Mouse (Mus musculus): ENCODE measurements around the gene Isy1. TPM values are rescaled to one million over a fixed set of nuclear protein-coding genes. Genes with fewer than 3 reads are reported as not detected.

The Isy1 gene
- polyA plus RNA-seq, 1 experiment from 2014 or later, result 29.1 TPM

DNA sequence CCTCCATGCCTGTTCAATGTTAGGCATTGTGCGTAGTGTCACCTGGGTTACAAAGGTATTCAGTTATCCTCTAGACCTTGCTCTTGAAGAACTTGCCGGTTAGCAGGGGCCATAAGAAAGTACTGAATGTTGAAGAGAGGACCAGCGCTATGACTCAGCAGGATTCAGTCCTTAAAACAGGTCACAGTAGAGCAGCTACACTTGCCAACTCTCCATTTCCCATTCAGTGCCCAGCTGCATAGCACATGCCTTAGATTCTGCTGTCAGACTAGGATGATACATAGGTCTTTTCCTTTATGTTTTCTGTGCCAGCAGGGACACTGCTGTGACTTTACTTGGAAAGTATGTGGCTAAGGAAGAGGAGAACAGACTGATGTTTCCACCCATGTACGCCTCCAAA, 14.8 kb upstream of the Isy1 start:
- Histone ChIP-seq H3K4me3 (ENCODE audit: low read length) (no peak overlapping the region), H3K4me1 (ENCODE audit: control insufficient read depth, insufficient read depth, low read length) (peaks cover 9% of the 10 kb centered on the region), H3K36me3 (ENCODE audit: control insufficient read depth, insufficient read depth) (peaks cover 3% of the 10 kb centered on the region; the same call in 1 of the 2 replicates), H3K4me2 (ENCODE audit: low read depth, low read length) (no peak overlapping the region), H3K27me3 (ENCODE audit: control insufficient read depth, insufficient read depth, low read length) (no peaks in the 10 kb centered on the region; the same call in 1 of the 2 replicates), H3K9me3 (replicated peaks; ENCODE audit: control insufficient read depth, low read length) (no peaks in the 10 kb centered on the region), H3K9ac (ENCODE audit: low read length) (no peak overlapping the region), H3K27ac (ENCODE audit: low read length) (no peak overlapping the region)
- WGBS, result 75% methylated on average over 4 of the region's 4 CpGs
- ATAC-seq (replicated peaks; ENCODE audit: extremely low read depth, insufficient read depth, low FRiP score), result no peak

DNA sequence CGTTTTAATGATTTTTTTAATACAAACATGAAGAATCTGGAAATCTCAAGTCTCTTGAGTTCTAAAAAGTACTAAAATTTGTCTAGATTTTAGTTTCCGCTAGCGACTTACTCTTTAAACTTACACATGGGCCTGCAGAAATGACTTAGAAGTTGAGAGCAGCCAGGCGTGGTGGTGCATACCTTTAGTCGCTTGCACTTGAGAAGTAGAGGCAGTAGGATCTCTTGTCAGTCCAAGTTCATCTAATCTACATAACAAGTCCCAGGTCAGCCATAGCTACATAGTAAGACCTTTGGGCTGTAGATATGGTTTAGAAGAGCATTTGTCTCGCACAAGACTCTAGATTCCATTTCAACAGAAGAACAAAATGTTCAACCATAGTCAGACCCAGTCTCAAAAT, 13.3 kb upstream of the Isy1 start:
- no peak overlapping the region for H3K4me2 ChIP-seq (ENCODE audit: low read depth, low read length)
- H3K27ac ChIP-seq (ENCODE audit: low read length), result no peak overlapping the region
- H3K9ac ChIP-seq (ENCODE audit: low read length), result no peak overlapping the region
- peaks cover 6% of the 10 kb centered on the region; the same call in 1 of the 2 replicates for H3K36me3 ChIP-seq (ENCODE audit: control insufficient read depth, insufficient read depth)
- ATAC-seq (replicated peaks; ENCODE audit: extremely low read depth, insufficient read depth, low FRiP score), result no peak
- 72% methylated on average over 6 of the region's 6 CpGs for WGBS
- H3K27me3 ChIP-seq (ENCODE audit: control insufficient read depth, insufficient read depth, low read length), result no peaks in the 10 kb centered on the region; the same call in 1 of the 2 replicates
- H3K4me1 ChIP-seq (ENCODE audit: control insufficient read depth, insufficient read depth, low read length), result peaks cover 22% of the 10 kb centered on the region
- no peaks in the 10 kb centered on the region for H3K9me3 ChIP-seq (replicated peaks; ENCODE audit: control insufficient read depth, low read length)
- H3K4me3 ChIP-seq (ENCODE audit: low read length), result no peak overlapping the region

DNA sequence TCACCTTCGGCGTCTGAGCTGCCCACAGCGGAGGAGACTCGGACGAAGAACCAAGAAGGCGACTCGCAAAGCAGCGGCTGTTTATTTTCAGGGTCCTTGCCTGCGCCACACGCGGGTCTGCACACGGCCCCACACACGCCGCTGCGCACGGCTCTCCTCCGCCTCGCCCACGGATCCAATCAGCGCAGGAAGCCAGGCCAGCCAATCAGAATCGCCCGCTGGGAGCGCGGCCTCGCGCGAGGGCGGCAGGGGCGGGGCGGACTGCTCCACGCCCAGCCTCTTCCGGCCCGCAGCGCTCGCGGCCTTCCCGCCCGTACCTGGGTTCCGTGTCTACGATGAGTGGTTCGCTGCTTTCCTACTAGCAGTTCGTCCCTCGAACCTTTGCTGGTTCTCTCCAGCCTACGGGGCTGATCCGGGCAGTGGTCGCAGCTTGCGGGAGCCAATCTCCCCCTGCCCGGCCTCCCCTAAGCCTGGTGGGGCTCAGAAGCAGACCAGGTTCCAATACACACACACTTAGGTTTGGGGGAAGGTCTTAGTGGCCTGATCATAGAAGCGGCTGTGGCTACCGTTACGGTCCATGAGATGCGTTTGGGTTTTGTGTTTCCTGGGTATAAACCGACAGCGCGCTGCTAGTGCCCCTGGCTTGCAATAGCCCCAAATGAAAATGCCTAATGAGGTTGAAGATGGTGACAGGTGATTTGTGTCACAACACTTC, 12.5 kb upstream of the Isy1 start, which contains the start of gene Cnbp:
TSS of gene Cnbp (minus strand) at position 207 of the 715 bp plus-strand sequence.
- peak within 1 kb of the TSS; percentile 97 for H3K4me3 ChIP-seq (ENCODE audit: low read length)
- H3K36me3 ChIP-seq (ENCODE audit: control insufficient read depth, insufficient read depth), result peaks cover 6% of the 10 kb centered on the region; the same call in 1 of the 2 replicates
- H3K27ac ChIP-seq (ENCODE audit: low read length), result peak within 1 kb of the TSS; percentile 88
- ATAC-seq (replicated peaks; ENCODE audit: extremely low read depth, insufficient read depth, low FRiP score), result peak; percentile 98
- no peaks in the 10 kb centered on the region for H3K9me3 ChIP-seq (replicated peaks; ENCODE audit: control insufficient read depth, low read length)
- H3K27me3 ChIP-seq (ENCODE audit: control insufficient read depth, insufficient read depth, low read length), result no peaks in the 10 kb centered on the region; the same call in 1 of the 2 replicates
- peaks cover 26% of the 10 kb centered on the region for H3K4me1 ChIP-seq (ENCODE audit: control insufficient read depth, insufficient read depth, low read length)
- H3K4me2 ChIP-seq (ENCODE audit: low read depth, low read length), result peak within 1 kb of the TSS; percentile 91
- WGBS, result under 1% methylated on average over 55 of the region's 55 CpGs
- H3K9ac ChIP-seq (ENCODE audit: low read length), result peak within 1 kb of the TSS; percentile 100

DNA sequence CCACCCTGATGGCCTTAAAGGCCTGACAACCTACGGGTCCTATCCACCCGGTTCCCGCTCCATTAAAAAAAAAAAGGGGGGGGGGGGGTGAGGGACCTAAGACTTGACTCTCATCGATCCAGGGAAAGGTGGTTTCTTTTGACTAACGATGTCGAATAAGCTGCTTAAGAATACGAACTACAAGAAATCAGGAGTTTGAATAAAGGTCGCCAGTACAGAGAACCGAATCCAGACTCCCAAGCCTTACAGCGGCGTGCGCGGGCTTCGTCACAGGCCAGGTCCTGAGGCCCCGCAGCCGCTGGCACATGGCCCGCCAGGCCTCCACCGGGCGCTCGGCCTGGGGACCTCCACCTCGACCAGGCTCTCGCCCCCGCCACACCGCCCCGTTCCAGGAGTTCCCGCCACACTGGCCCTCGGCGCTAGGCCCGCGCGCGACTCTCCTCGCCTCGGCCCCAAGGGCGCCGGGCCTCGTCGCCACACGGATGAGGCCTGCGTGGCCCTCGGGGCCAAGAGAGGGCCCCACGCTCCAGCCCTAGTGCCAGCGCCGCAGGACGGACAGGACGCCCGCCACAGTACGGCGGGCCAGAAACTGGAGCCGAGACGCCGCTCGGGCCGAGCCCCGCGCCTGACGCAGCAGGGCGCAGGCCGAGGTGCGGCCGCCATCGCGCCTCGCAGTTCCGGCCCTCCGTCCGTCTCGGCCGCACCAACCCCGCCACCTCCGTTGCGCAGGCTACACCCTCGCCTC, 11.7 kb upstream of the Isy1 start:
- Histone ChIP-seq H3K27ac (ENCODE audit: low read length) (peak overlapping the region; percentile 88), H3K9me3 (replicated peaks; ENCODE audit: control insufficient read depth, low read length) (no peaks in the 10 kb centered on the region), H3K4me2 (ENCODE audit: low read depth, low read length) (peak overlapping the region; percentile 91), H3K4me3 (ENCODE audit: low read length) (peak overlapping the region; percentile 97), H3K9ac (ENCODE audit: low read length) (peak overlapping the region; percentile 100), H3K4me1 (ENCODE audit: control insufficient read depth, insufficient read depth, low read length) (peaks cover 26% of the 10 kb centered on the region), H3K36me3 (ENCODE audit: control insufficient read depth, insufficient read depth) (peaks cover 9% of the 10 kb centered on the region), H3K27me3 (ENCODE audit: control insufficient read depth, insufficient read depth, low read length) (no peaks in the 10 kb centered on the region; the same call in 1 of the 2 replicates)
- peak; percentile 55 for ATAC-seq (replicated peaks; ENCODE audit: extremely low read depth, insufficient read depth, low FRiP score)
- under 1% methylated on average over 69 of the region's 73 CpGs for WGBS

DNA sequence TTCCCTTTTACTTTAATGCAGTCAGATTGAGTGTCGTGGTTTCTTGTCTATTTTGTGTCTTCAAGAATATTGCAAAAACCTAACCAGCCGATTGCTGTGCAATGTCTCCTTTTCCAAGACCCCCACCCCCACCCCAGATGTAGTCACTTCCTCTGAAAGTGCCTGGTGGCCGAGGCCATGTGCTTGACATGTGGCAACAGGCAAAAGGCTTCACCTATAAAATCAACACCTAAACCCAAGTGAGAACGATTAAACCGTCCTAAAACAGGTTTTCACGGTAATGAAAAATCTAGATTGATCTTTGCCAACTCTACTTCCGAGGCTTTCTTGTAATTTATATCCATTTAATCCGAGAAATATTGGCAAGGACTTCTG, 11.2 kb upstream of the Isy1 start:
- Histone ChIP-seq H3K4me1 (ENCODE audit: control insufficient read depth, insufficient read depth, low read length) (peaks cover 26% of the 10 kb centered on the region), H3K4me3 (ENCODE audit: low read length) (peak overlapping the region; percentile 97), H3K27me3 (ENCODE audit: control insufficient read depth, insufficient read depth, low read length) (no peaks in the 10 kb centered on the region; the same call in 1 of the 2 replicates), H3K4me2 (ENCODE audit: low read depth, low read length) (peak overlapping the region; percentile 91), H3K9me3 (replicated peaks; ENCODE audit: control insufficient read depth, low read length) (no peaks in the 10 kb centered on the region), H3K36me3 (ENCODE audit: control insufficient read depth, insufficient read depth) (peaks cover 14% of the 10 kb centered on the region), H3K9ac (ENCODE audit: low read length) (peak overlapping the region; percentile 100), H3K27ac (ENCODE audit: low read length) (peak overlapping the region; percentile 88; the same call in 1 of the 2 replicates)
- no peak for ATAC-seq (replicated peaks; ENCODE audit: extremely low read depth, insufficient read depth, low FRiP score)
- 0% methylated on average over 8 of the region's 8 CpGs for WGBS

DNA sequence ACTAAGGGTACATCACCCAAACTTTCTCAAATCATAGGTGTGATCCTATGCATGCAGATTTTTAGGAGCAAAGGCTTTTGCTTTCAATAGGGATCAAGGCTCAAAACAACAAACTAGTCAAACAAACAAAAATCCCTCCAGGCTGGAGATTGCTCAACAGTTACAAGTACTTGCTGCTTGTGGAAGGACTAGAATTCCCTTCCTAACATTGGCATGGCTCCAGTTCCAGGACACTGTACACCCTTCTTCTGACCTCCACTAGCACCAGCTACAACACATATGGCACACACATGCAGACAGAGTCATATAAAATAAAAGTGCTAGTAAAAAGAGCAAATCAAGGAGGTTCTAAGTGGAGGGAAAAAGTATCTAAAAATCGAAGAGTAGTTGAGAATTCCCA, 8.2 kb upstream of the Isy1 start:
- ATAC-seq (replicated peaks; ENCODE audit: extremely low read depth, insufficient read depth, low FRiP score), result no peak
- H3K36me3 ChIP-seq (ENCODE audit: control insufficient read depth, insufficient read depth), result peaks cover 37% of the 10 kb centered on the region
- 68% methylated on average over 1 of the region's 1 CpGs for WGBS

DNA sequence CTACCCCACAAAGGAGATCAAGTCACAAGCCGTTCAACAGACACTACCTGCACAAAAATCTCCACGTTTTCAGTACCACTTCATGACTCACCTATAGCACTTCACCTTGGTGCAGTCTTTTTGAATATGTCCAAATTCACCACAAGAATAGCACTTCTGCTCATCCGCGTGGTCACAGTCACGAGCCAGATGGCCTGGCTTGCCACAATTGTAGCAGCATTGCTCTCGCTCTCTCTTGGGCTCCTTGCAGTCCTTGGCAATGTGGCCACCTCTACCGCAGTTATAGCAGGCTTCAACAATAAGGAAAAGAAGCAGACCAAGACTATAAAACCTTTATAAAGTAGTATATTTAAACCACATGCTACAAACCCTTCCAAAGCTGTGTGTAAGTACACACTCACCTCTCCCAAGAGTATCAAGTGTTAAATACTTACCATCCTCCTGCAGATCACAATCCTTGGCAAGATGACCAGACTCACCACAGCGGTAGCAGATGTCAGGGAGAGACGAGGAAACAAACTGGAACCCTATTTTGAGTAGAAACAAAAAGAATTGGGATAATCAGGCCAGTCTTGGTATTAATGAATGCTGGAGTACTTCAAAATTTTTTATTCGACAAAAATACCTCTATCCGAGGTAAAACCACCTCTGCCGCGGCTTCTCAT, 6.6 kb upstream of the Isy1 start:
- Histone ChIP-seq H3K9me3 (replicated peaks; ENCODE audit: control insufficient read depth, low read length) (no peaks in the 10 kb centered on the region), H3K27ac (ENCODE audit: low read length) (no peak overlapping the region), H3K36me3 (ENCODE audit: control insufficient read depth, insufficient read depth) (peaks cover 40% of the 10 kb centered on the region), H3K9ac (ENCODE audit: low read length) (no peak overlapping the region), H3K27me3 (ENCODE audit: control insufficient read depth, insufficient read depth, low read length) (no peaks in the 10 kb centered on the region), H3K4me1 (ENCODE audit: control insufficient read depth, insufficient read depth, low read length) (peaks cover 22% of the 10 kb centered on the region), H3K4me2 (ENCODE audit: low read depth, low read length) (no peak overlapping the region), H3K4me3 (ENCODE audit: low read length) (no peak overlapping the region)
- WGBS, result 91% methylated on average over 13 of the region's 13 CpGs
- no peak for ATAC-seq (replicated peaks; ENCODE audit: extremely low read depth, insufficient read depth, low FRiP score)

More for the DNA sequence above, 8.2 kb upstream of the Isy1 start:
- no peak overlapping the region for H3K27ac ChIP-seq (ENCODE audit: low read length)
- no peaks in the 10 kb centered on the region for H3K9me3 ChIP-seq (replicated peaks; ENCODE audit: control insufficient read depth, low read length)
- no peak overlapping the region; the same call in 1 of the 2 replicates for H3K9ac ChIP-seq (ENCODE audit: low read length)
- no peak overlapping the region for H3K4me3 ChIP-seq (ENCODE audit: low read length)
- peaks cover 26% of the 10 kb centered on the region for H3K4me1 ChIP-seq (ENCODE audit: control insufficient read depth, insufficient read depth, low read length)
- no peak overlapping the region; the same call in 1 of the 2 replicates for H3K4me2 ChIP-seq (ENCODE audit: low read depth, low read length)
- no peaks in the 10 kb centered on the region for H3K27me3 ChIP-seq (ENCODE audit: control insufficient read depth, insufficient read depth, low read length)

DNA sequence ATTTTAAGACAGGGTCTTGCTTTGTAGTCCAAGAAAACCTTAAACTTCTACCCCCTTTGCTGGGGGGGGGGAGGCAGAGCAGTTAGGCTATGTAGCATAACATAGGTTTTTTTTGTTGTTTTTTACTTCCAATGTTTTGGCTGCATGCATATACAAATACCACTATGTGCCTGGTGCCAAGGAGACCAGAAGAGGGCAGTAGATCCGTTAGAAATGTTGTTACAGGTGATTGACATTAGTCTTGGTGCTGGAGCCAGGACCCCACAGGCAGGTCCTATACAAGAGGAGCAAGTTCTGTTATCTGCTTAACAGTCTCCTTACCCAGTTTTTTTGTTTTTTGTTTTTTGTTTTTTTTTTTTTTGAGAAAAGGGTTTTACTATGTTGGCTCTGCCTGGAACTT, 3.7 kb upstream of the Isy1 start:
- Histone ChIP-seq H3K27ac (ENCODE audit: low read length) (no peak overlapping the region), H3K9ac (ENCODE audit: low read length) (no peak overlapping the region), H3K9me3 (replicated peaks; ENCODE audit: control insufficient read depth, low read length) (no peaks in the 10 kb centered on the region), H3K4me3 (ENCODE audit: low read length) (no peak overlapping the region), H3K4me1 (ENCODE audit: control insufficient read depth, insufficient read depth, low read length) (peaks cover 16% of the 10 kb centered on the region), H3K27me3 (ENCODE audit: control insufficient read depth, insufficient read depth, low read length) (no peaks in the 10 kb centered on the region), H3K36me3 (ENCODE audit: control insufficient read depth, insufficient read depth) (peaks cover 34% of the 10 kb centered on the region), H3K4me2 (ENCODE audit: low read depth, low read length) (no peak overlapping the region)
- 19% methylated on average over 1 of the region's 1 CpGs for WGBS
- ATAC-seq (replicated peaks; ENCODE audit: extremely low read depth, insufficient read depth, low FRiP score), result no peak

Measured in heart, embryonic 16.5 days (tissue).